Mouse (Mus musculus): ENCODE measurements around the gene Acot7.

- TF ChIP-seq CTCF (IDR thresholded peaks at IDR 0.05), result no peak
- TF ChIP-seq EP300 (IDR thresholded peaks at IDR 0.05), result no peak
Observed at GRCm38 (mm10) chr4:152246011-152246410, 68.1 kb downstream of the Acot7 start.
